Mouse (Mus musculus): ENCODE results near the gene Tcf3.

- TF ChIP-seq CTCF (IDR thresholded peaks at IDR 0.05; ENCODE audit: low read depth, low read length) (no peak), POLR2A (IDR thresholded peaks at IDR 0.05; ENCODE audit: insufficient read depth, low read length) (peak; percentile 9)
Observed at GRCm38 (mm10) chr10:80475290-80475959, 42.0 kb upstream of the Tcf3 start.

All from ES-Bruce4 (cell line).